Mouse (Mus musculus): ENCODE measurements at regions not wholly inside any gene's neighbourhood (a gene's known extent, or its start where the extent isn't known, plus 50 kb on each side); places are given as distances from the start of the nearest gene placed in this dataset.

DNA sequence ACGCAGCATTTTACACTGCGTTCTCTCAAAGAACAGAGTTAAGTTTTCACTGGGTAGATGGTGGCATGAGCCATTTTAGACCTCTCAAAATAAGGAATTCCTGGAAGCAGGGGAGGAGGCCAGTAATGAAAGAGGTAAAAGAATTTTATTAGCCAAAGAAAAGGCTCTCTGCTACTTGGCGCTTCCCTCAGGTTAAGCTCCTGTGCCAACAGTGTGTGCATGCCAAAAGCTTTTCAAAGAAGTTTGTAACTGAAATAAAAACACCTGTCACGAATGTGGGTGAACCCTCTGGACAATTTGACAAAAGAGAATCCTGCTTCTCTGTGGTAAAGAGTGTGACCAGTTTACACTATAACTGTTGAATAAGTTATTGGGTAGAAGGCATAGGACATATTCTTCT lies 195.6 kb downstream of the Col12a1 start:
- no peak for TF ChIP-seq CTCF (IDR thresholded peaks at IDR 0.05; ENCODE audit: low read depth, low read length)
- no peak for TF ChIP-seq POLR2A (IDR thresholded peaks at IDR 0.05; ENCODE audit: extremely low read depth, insufficient read depth, low read length)
